Mouse (Mus musculus) retina, embryonic 14.5 days (tissue): ENCODE measurements at regions not wholly inside any gene's neighbourhood (a gene's known extent, or its start where the extent isn't known, plus 50 kb on each side); places are given as distances from the start of the nearest gene placed in this dataset.
"Not testable (repeated sequence)": the region's sequence is repeated elsewhere in the genome, so short reads cannot be mapped to it uniquely, and the experiment has no call there.

Experiments used
- DNase-seq: peaks from one replicate; pipeline ENCODE4 v3.0.0-alpha.2; 2015; ENCODE audit warnings: low spot score

- DNase-seq: no peak
Observed at GRCm38 (mm10) chr9:85920745-85921614, 78.8 kb downstream of the Tpbg start.

GRCm38 (mm10) chr9:85925259-85925658 is 83.1 kb downstream of the Tpbg start:
- DNase-seq: no peak

GRCm38 (mm10) chr9:85932209-85932608 is 90.0 kb downstream of the Tpbg start:
- no peak for DNase-seq

GRCm38 (mm10) chr9:85943066-85943684 is 101.0 kb downstream of the Tpbg start:
- not testable (repeated sequence) for DNase-seq

- DNase-seq: peak; percentile 8
Observed at GRCm38 (mm10) chr9:85948495-85949137, 106.4 kb downstream of the Tpbg start.

- no peak for DNase-seq
Observed at GRCm38 (mm10) chr9:85951777-85952176, 109.6 kb downstream of the Tpbg start.

- no peak for DNase-seq
Observed at GRCm38 (mm10) chr9:85970076-85970475, 127.9 kb downstream of the Tpbg start.

- DNase-seq: no peak
Observed at GRCm38 (mm10) chr9:85981428-85981827, 139.2 kb downstream of the Tpbg start.

- not testable (repeated sequence) for DNase-seq
Observed at GRCm38 (mm10) chr9:85983516-85983915, 141.3 kb downstream of the Tpbg start.

GRCm38 (mm10) chr9:85985671-85986070 is 143.5 kb downstream of the Tpbg start:
- no peak for DNase-seq

- DNase-seq: no peak
Observed at GRCm38 (mm10) chr9:85986142-85986541, 144.0 kb downstream of the Tpbg start.

GRCm38 (mm10) chr9:86002996-86003395 is 160.8 kb downstream of the Tpbg start:
- no peak for DNase-seq

GRCm38 (mm10) chr9:86011661-86012060 is 169.5 kb downstream of the Tpbg start:
- DNase-seq: no peak

- no peak for DNase-seq
Observed at GRCm38 (mm10) chr9:86015841-86016240, 173.7 kb downstream of the Tpbg start.

GRCm38 (mm10) chr9:86020133-86020532 is 178.0 kb downstream of the Tpbg start:
- no peak for DNase-seq

- DNase-seq: no peak
Observed at GRCm38 (mm10) chr9:86020765-86021164, 178.6 kb downstream of the Tpbg start.

- peak; percentile 13 for DNase-seq
Observed at GRCm38 (mm10) chr9:86030738-86031137, 188.6 kb downstream of the Tpbg start.

GRCm38 (mm10) chr9:86044098-86044497 is 201.9 kb downstream of the Tpbg start:
- no peak for DNase-seq

- DNase-seq: no peak
Observed at GRCm38 (mm10) chr9:86058116-86058515, 215.9 kb downstream of the Tpbg start.

- DNase-seq: no peak
Observed at GRCm38 (mm10) chr9:86060049-86060448, 217.9 kb downstream of the Tpbg start.

GRCm38 (mm10) chr9:86061230-86061629 is 219.1 kb downstream of the Tpbg start:
- DNase-seq: no peak

- DNase-seq: no peak
Observed at GRCm38 (mm10) chr9:86079275-86079674, 237.1 kb downstream of the Tpbg start.

- DNase-seq: no peak
Observed at GRCm38 (mm10) chr9:86081873-86082272, 239.7 kb downstream of the Tpbg start.
